Comparison of ENCODE assay signal across 34 mouse cellular contexts in genomic region chr10:20967872-20968271, GRCm38 (mm10).
"Had no signal": no experiment of that assay in that cellular context is flagged by ENCODE, and none has a peak within 500 bp of the region (broad histone marks: within the 10 kb centered on the region; RNA-seq: fewer than 3 reads in every experiment).

No protein-coding gene starts in this region.

- H3K9me3 ChIP-seq: heart, embryonic 10.5 days; hindbrain, embryonic 12.5 days; hindbrain, embryonic 13.5 days; hindbrain, embryonic 15.5 days; intestine, embryonic 15.5 days; kidney, embryonic 15.5 days had no signal

- H3K4me2 ChIP-seq: heart, embryonic 11.5 days; heart, embryonic 12.5 days; heart, embryonic 13.5 days; heart, embryonic 15.5 days; hindbrain, embryonic 12.5 days; hindbrain, embryonic 13.5 days; hindbrain, embryonic 14.5 days; hindbrain, embryonic 15.5 days; intestine, embryonic 15.5 days; kidney, embryonic 15.5 days had no signal

- H3K27ac ChIP-seq: heart, embryonic 10.5 days; heart, embryonic 13.5 days; heart, embryonic 15.5 days; hindbrain, embryonic 10.5 days; hindbrain, embryonic 12.5 days; hindbrain, embryonic 13.5 days; hindbrain, embryonic 14.5 days; hindbrain, embryonic 15.5 days; hindbrain, postnatal 0 days; intestine, embryonic 15.5 days; kidney, embryonic 15.5 days; kidney, postnatal 0 days had no signal

- DNase-seq: heart, postnatal 10 days; heart, postnatal 14 days; heart, postnatal 36 days; heart, postnatal 4 days; kidney, adult 11 months; kidney, adult 18-20 months; kidney, adult 2 months; kidney, adult 8-10 months; kidney, adult 9 months; kidney, postnatal 10 days; kidney, postnatal 14 days; kidney, postnatal 25 days; kidney, postnatal 36 days; kidney, postnatal 4 days; layer of hippocampus, adult 9-11 months; layer of hippocampus, postnatal 36 days had no signal

- H3K9ac ChIP-seq: heart, embryonic 12.5 days; heart, embryonic 13.5 days; heart, embryonic 15.5 days; hindbrain, embryonic 12.5 days; hindbrain, embryonic 13.5 days; hindbrain, embryonic 14.5 days; hindbrain, embryonic 15.5 days; intestine, embryonic 15.5 days; kidney, embryonic 15.5 days had no signal

- H3K4me1 ChIP-seq: heart, embryonic 10.5 days; heart, embryonic 13.5 days; heart, embryonic 15.5 days; hindbrain, embryonic 10.5 days; hindbrain, embryonic 12.5 days; hindbrain, embryonic 13.5 days; hindbrain, embryonic 15.5 days; intestine, embryonic 15.5 days; kidney, embryonic 15.5 days had no signal

- ATAC-seq: inflammation-experienced regulatory T-cells, adult 6 months; intestine, embryonic 15.5 days; intestine, embryonic 16.5 days; intestine, postnatal 0 days had no signal

- H3K4me3 ChIP-seq: heart, embryonic 10.5 days; heart, embryonic 12.5 days; heart, embryonic 13.5 days; heart, embryonic 15.5 days; hindbrain, embryonic 10.5 days; hindbrain, embryonic 12.5 days; hindbrain, embryonic 13.5 days; hindbrain, embryonic 15.5 days; intestine, embryonic 15.5 days; kidney, embryonic 15.5 days; layer of hippocampus, adult 2 months had no signal

- H3K27me3 ChIP-seq: heart, embryonic 12.5 days; heart, embryonic 13.5 days; heart, embryonic 15.5 days; hindbrain, embryonic 12.5 days; hindbrain, embryonic 13.5 days; hindbrain, embryonic 15.5 days; intestine, embryonic 15.5 days; kidney, embryonic 15.5 days had no signal
